Mouse (Mus musculus): ENCODE data around the gene Ift52.
"Not testable (repeated sequence)": the region's sequence is repeated elsewhere in the genome, so short reads cannot be mapped to it uniquely, and the experiment has no call there.

The Ift52 gene

DNA sequence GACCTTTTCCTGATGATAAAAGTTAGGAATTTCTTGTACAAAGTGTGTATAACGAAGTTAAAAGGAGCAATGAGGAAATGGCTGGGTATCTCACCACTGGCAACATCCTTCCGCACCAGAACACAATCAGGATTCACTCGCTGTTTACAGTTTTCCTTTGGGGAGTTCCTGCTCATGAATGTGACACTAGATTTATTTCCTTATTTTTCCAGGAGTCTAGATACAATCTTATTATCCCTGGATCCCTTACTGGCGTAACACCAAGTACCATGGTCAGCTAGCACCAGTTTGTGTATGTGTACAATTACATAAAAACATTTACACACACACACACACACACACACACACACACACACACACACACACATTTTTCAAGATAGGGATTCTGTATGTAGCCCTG, 9.9 kb upstream of the Ift52 start:
- in situ Hi-C loops (cut with MboI; ENCODE audit: unreplicated experiment in 2 of 2): loop anchor here in 1 of 2 experiments (5.0 kb wide), 1 partner anchor 65 kb away; no protein-coding TSS in a partner anchor

DNA sequence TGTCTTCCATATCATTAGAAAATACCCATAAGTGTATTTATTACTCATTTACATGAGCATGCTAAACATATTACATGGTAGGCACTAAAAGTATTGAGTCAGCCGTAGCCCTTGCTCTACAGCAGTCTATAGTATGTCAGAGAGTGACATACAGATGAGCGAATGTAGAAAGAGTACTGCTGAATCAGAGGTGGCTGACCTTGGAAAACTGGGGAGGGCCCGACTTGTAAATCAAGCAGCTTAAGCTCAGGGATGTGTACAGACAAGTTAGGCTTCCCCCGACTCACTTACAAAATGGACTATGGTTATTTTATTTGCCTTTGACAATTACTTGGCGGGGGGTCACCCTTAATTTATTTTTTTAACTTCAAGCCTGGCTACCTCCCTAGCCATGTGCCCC, 14.1 kb downstream of the Ift52 start:
- in situ Hi-C loops (cut with MboI; ENCODE audit: unreplicated experiment in 2 of 2): no loop called here

DNA sequence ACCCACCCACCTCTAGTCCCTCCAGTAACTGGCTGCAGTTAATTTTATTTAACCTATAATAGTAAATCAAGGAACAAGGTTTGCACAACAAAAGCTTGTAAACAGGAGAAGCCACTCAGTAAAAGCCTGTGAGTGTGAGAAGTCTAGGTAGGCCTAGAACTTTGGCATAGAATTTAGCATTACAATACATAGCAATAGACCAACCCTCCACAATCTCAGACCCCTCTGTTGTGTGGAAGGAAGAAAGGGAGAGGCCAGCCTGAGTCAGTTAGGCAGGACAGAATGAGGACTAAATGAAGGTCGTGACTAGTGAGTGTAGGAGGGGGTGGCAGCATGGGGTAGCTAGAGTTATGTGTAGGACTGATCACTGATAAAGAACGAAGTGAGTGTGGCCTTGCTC, 14.6 kb downstream of the Ift52 start:
- in situ Hi-C loops (cut with MboI; ENCODE audit: unreplicated experiment in 2 of 2): no loop called here

DNA sequence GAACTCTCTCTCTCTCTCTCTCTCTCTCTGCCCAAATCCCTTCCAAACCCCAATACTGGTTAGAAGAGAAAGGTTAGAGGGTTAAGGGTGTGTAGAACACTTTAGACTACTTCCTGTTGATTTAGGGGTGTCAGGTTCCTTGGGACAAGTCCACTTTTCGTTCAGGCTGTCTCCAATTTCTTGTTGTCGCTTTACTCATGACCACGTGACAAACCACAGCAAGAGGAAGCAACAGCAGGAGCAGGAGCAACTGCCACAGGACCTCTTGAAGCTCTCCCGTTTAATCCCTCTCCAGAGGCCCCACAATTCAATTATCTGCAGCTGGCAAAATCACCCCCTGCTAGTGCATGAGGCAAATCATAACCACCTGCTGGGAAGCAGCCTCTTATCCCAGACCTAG, 15.5 kb downstream of the Ift52 start:
- in situ Hi-C loops (cut with MboI; ENCODE audit: unreplicated experiment in 2 of 2): no loop called here

DNA sequence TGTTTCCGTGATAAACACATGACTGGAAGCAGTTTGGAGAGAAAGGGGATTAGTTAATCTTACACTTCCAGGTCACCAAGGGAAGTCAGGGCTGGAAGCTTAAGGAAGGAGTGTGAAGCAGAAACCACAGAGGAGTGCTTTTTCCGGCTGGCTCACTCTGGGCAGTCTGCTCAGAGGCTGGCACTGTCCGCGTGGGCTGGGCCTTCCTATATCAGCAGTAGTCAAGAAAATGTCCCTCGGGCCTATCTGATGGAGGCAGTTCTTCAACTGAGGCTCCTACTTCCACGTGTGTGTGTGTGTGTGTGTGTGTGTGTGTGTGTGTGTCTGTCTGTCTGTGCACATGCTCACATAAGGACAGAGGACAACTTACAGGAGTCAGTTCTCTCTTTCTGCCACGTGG, 22.8 kb downstream of the Ift52 start:
- in situ Hi-C loops (cut with MboI; ENCODE audit: unreplicated experiment in 2 of 2): no loop called here

DNA sequence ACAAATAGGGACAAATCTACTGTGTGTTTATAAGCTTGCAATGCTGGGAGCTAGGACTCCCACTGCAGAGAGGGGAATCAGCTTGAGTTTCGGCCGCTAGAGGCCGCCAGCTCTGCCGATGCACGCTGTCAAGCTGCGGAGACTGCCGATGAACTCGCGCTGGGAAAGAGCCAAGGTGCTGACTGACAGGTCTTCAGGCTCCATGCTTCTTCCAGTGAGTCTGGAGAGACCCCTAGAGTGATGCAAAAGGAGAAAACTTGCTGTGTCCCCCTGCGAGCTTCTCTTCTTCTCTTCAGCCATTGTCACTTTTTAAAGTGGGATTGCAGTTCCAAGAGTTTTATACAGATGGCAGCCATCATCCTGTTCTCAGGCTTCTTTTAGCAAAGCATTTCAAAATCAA, 31.0 kb downstream of the Ift52 start:
- in situ Hi-C loops (cut with MboI; ENCODE audit: unreplicated experiment in 2 of 2): no loop called here

DNA sequence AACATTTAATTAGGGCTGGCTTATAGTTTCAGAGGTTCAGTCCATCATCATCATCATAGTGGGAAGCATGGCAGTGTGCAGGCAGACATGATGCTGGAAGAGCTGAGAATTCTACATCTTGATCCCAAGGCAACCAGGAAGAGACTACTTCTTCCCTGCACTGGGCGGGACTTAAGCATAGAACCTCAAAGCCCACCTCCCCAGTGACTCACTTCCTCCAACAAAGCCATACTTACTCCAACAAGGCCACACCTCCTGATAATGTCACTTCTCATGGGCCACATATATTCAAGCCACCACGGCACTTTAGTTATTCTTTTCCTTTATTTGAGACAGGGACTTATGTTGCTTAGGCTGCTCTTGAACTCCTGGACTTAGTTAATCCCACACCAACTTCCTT, 32.0 kb downstream of the Ift52 start:
- in situ Hi-C loops (cut with MboI; ENCODE audit: unreplicated experiment in 2 of 2): no loop called here

DNA sequence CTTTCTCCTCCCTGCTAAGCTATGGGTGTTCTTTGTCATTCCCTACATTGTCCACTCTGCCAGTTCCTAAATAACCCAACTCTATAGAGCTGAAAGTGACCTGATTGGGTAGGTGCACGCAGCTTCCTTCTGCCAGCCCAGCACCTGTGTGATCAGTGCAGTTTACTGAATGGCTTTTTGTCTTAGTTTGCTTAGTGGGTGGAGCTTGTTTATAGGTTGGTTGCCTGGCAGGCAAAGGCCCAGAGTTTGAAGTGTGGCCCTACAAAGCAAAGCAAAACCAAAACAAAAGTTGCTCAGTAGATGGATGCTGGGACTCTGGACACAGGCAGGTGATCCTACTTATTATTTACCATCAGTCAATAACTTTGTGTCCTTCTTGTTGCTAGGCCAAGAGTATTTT, 34.5 kb downstream of the Ift52 start:
- in situ Hi-C loops (cut with MboI; ENCODE audit: unreplicated experiment in 2 of 2): no loop called here

DNA sequence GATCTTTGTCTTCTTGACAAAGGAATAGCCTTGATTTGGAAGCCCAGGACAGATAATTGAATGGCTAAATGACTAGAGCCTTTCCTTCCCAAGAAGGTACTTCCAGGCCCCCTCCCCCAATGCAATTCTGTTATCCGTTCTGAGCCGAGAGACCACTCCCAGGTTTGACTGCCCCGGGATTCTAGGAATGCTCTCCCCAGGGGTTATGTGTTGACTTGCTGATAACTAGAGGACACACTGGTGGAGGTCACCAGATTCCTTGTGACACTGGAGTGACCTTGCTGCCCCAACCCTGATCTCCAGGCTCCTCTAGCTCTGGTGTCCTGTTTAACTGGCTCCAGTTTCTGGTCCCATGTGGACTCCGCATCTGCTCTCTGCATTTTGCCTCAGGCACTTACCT, 34.9 kb downstream of the Ift52 start:
- in situ Hi-C loops (cut with MboI; ENCODE audit: unreplicated experiment in 2 of 2): no loop called here

DNA sequence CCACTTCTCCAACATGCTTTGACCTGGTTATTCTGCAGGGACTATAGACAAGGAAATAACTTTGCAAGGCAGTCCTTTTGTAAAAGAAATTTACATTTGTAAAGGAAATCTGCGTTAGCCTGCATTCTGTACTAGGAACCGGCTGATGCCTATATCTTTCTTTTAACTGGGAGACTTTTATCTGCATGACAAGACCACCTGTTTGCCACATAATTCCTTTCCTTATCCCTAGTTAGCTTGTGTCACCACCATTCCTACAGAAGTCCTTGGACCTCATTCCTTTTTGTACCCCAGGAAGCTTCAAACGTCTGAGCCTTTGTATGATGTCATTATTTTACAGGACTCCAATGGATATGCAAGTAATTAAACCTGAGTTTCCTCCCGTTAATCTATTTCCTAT, 35.7 kb downstream of the Ift52 start:
- in situ Hi-C loops (cut with MboI; ENCODE audit: unreplicated experiment in 2 of 2): no loop called here

DNA sequence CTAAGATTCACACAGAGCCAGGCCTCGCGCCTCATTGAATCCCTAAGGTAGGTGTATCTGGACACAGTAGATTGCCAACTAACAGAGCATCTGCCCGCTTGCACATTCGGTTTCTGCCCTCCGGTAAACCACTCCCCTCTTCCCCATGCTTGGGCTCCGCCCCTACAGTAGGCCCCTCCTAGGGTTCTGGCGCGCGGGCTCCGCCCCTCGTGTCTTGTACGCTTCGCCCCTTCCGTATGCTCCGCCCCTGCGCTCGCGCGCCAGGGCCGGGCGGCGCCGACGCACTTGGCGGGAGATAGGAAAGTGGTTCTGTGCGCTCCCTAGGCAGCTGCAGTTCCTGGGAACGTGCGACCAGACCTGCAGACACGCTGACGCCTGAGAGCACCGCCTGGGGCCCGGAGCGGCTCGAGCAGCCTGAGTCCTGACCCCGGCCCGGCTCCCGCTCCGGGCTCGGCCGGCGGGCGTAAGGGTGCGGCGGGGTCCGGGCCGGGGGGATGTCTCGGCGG, 37.2 kb downstream of the Ift52 start, which contains the start of gene Mybl2:
Gene Mybl2, plus strand, starts transcription at position 353 of the 506 bp plus-strand sequence.
- in situ Hi-C loops (cut with MboI; ENCODE audit: unreplicated experiment in 2 of 2): no loop called here

DNA sequence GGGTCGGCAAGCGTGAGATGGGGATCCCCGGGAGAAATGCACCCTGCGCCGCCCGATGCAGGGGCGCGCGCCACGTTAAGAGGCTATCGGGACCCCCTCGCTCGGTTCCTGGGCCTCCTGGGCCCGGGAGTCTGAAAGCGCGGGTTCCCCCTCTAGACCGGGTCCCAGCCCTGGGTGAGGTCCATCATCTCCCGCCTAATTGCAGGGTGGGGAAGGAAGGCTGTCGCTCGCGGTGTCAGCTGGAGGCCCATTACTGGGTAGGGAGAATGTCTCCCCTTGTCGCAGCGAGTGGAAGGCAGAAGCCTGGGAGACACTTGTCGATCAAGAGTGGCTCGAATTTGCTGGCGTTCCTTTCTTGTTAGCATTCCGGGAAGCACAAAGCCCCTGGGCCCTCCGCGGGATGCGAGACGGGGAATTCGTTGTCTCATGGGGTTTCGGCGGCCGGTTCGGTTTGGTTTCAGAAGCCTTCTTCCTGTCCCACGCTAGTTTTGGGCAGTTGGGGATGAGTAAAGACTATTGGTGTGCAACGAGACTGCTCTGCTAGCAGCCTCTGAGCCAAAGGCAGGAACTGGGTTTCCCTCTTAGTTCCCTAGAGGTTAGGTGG, 37.8 kb downstream of the Ift52 start:
- in situ Hi-C loops (cut with MboI; ENCODE audit: unreplicated experiment in 2 of 2): no loop called here

DNA sequence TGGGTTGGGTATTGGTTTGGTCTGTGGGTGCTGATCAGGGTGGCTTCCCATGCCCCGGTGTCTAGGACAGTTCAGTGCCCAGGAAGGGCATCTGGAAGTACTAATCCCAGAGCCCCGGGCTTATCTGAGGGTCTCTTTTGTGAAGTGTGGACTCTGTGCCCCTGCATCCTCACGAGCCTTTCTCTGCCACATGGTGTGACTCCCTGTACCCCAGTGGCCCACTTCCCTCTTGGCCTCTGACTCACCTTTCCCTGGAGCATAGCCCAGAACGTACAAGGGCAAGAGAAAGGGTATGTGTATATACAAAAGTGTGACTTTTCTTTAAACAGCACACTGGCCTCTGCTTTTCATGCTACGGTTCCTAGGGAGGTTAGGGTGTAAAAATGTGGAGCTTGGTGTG, 38.6 kb downstream of the Ift52 start:
- in situ Hi-C loops (cut with MboI; ENCODE audit: unreplicated experiment in 2 of 2): no loop called here

DNA sequence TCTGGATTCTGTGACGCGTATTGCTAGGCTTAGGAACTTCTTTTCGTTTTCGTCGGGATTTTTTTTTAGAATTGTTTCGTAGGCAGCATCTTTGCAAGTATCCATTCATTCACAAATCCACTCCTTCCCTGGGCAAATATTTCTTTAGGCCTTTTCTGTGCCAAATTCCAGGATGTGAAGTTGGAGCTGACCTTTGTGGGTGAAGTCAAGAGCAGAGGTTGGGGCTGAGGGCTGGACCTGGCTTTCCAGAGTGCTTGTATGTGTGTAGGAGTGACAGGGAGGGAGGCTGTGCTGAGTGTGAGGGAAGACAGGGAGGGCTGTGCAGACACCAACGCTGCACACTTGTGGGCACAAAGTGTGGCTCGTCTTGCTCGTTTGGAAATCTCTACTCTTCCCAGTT, 39.4 kb downstream of the Ift52 start:
- in situ Hi-C loops (cut with MboI; ENCODE audit: unreplicated experiment in 2 of 2): no loop called here

DNA sequence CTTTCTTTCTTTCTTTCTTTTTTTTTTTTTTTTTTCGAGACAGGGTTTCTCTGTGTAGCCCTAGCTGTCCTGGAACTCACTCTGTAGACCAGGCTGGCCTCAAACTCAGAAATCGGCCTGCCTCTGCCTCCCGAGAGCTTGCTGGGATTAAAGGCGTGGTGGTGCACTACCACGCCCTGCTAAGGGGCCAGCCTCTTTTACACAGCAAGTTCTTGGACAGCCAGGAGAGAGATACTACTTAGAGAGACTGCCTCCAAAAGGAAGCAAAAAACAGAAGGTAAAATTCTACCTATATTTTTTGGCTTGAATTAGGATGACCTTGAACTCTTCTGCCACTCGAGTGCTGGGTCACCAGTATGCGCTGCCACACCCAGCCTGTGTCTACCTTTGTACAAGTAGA, 41.8 kb downstream of the Ift52 start:
- in situ Hi-C loops (cut with MboI; ENCODE audit: unreplicated experiment in 2 of 2): not testable (repeated sequence)

DNA sequence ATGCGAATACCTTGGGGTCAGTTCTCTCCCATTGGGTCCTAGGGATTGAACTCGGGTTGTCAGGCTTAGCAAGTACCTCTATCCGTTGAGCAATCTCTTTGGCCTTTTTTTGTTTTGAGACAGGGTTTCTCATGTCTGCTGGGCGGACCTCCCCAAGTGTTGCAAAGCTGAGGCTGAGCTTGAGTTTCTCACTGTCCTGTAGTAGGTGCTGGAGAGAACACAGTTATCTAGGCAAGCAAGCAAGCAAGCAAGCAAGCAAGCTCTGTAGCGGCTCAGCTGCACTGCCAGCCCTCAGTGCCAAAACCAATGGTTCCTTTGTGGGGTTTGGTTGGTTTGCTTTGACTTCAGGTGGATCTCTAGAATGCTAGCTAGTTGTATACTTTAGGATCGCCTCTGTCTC, 43.5 kb downstream of the Ift52 start:
- in situ Hi-C loops (cut with MboI; ENCODE audit: unreplicated experiment in 2 of 2): no loop called here

DNA sequence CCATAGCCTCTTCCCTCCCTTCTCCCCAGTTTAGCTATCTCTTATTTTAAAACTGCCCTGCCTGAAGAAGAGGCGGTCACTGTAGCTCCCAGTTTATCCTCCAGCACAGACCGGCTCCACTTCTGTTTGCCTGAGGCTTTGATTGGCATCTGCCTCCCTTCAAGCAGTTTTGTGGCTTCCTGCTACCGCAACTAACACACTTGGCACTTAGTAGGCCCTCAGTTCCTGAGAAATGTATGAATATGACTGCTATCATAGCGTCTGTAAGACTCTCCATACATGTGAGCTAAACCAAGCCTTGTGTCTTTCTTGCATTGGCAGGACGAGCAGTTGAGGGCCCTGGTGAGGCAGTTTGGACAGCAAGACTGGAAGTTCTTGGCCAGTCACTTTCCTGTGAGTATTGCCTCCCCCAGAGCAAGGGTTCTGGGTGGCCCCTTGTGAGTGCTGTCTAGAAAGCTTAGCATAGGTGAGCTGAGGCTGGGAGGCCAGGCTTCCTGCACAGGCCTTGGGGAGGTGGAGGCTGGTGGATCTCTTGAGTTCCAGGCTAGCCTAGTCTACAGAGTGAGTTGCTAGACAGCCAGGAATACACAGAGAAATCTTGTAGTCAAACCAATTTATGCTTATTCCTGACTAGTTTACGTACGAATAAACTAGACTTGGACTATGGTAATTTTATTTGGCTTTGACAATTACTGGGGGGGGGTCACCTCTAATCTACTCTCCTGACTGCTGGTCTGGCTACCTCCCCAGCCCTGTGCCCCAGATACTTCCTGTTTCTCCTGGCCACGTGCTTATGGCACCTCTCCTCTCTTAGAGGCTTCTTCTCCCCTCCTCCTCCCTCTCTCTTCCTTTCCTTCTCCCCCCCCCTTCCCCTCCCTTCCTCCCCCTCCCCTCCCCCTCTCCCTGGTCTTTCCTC, 44.3 kb downstream of the Ift52 start:
- in situ Hi-C loops (cut with MboI; ENCODE audit: unreplicated experiment in 2 of 2): no loop called here

DNA sequence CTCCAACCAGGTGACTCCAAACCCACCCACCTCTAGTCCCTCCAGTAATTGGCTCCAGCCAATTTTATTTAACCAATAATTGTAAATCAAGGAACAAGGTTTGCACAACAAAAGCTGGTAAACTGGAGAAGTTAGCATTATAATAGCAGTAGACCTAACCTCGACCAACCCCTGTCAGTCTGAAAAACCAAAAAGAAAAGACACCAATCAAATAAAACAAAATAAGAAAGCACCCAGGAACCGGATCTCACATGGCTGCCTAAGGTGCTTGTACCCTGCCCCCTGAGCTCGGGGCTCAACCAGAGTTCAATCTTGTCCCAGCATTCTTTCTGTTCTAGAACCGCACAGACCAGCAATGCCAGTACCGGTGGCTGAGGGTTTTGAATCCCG, 45.0 kb downstream of the Ift52 start:
- in situ Hi-C loops (cut with MboI; ENCODE audit: unreplicated experiment in 2 of 2): no loop called here

DNA sequence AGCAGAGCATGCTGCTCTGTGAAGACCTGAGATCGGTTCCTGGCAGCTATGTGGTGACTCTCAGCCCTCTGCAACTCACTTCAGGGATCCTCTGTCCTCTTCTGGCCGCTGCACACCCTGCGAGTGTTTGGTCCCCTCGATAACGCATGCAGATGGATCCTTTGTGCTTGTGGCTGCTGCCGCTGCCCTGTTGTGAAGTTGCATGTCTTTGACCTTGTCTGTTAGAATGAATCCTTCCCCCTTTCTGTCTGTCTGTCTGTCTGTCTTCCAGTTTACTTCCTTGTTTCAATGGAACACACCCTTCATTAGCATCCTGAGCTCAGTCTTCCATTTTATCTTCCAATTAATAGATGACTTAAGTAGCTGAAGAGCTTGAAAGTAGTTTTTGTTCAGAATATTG, 49.2 kb downstream of the Ift52 start:
- in situ Hi-C loops (cut with MboI; ENCODE audit: unreplicated experiment in 2 of 2): no loop called here

DNA sequence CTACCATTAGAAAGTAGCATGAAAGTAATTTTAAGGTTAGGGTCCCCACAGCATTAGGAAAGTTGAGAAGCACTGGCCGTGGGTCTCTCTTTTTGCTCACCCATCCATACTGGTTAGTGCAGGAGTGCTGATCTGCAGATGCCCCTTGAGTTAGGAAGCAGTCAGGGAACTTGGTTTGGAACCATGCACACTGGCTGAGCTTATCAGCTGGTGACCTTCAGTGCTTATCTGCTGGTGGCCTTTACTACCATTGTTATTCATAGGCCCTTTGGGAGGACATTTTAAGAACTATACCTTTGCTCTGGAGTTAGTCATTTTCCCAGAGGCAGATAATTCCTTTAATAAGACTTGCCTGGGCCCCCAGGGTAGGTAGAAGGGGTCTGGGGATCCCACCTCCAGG, 50.1 kb downstream of the Ift52 start:
- in situ Hi-C loops (cut with MboI; ENCODE audit: unreplicated experiment in 2 of 2): no loop called here

DNA sequence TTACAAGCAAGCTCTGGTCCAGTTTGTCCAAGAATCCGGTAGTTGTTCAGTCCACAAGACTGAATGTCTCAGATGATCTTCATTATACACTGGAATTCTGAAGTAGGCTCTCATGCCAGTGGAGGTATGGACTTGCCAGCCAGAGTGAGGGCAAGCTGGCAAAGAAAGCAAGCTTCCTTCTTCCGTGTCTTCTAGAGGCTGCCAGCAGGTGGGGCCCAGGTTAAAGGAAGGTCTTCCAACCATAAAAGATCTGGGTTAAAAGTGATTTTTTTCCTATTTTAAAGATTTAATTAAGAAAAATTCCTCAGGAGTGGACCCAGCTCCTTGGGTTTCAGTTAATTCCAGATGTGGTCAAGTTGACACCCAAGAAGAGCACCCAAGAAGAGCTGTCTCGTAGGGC, 53.1 kb downstream of the Ift52 start:
- in situ Hi-C loops (cut with MboI; ENCODE audit: unreplicated experiment in 2 of 2): loop anchor here (5.0 to 10.0 kb wide), 2 partner anchors 63 to 135 kb away; partner anchors contain the start of gene Srsf6 (in 1 of the 2)

DNA sequence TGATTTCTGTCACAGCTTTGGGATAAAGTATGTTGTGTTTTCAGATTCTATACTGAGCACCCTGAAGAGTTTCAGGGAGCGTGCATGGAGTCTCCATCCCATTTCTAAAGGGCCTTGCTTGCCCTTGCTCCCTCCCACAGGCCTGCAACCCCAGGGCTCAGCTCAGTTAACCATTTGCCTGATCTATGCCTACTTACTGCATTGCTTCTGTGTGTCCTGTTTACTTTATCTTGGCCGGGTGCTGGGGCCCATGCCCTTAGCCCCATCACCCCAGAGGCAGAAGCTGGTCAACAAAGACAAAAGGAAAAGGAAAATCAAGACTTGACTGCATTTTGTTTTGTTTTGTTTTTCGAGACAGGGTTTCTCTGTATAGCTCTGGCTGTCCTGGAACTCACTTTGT, 54.4 kb downstream of the Ift52 start:
- in situ Hi-C loops (cut with MboI; ENCODE audit: unreplicated experiment in 2 of 2): loop anchor here (5.0 to 10.0 kb wide), 2 partner anchors 64 to 137 kb away; partner anchors contain the start of gene Srsf6 (in 1 of the 2)

All from v-Abl transformed pro-B cells (cell line).